Mouse (Mus musculus): ENCODE measurements around the gene Ereg. TPM values are rescaled to one million over a fixed set of nuclear protein-coding genes. Genes with fewer than 3 reads are reported as not detected.

Ereg gene
- total and polyA plus RNA-seq, 3 experiments = not detected

- Histone ChIP-seq H3K4me2 (ENCODE audit: insufficient read depth, low read depth, poor library complexity, severe bottlenecking) (no peak overlapping the region), H3K36me3 (replicated peaks in 1 of 2; ENCODE audit: control insufficient read depth in 1 of 2, insufficient read depth in 1 of 2, low read length in 1 of 2) (no peaks in the 10 kb centered on the region), H3K27ac (ENCODE audit: insufficient read depth, low read depth) (no peak overlapping the region), H3K9ac (ENCODE audit: insufficient read depth, low read depth) (no peak overlapping the region), H3K79me2 (replicated peaks; ENCODE audit: control insufficient read depth, extremely low read depth, insufficient read depth, poor library complexity, severe bottlenecking) (no peaks in the 10 kb centered on the region), H3K9me3 (replicated peaks; ENCODE audit: low read length) (no peaks in the 10 kb centered on the region), H3K4me3 (replicated peaks in 1 of 3; ENCODE audit: low read depth in 2 of 3, low read length in 2 of 3, poor library complexity in 1 of 3) (no peak overlapping the region), H3K4me1 (ENCODE audit: control insufficient read depth in 1 of 2, insufficient read depth in 2 of 2) (peaks cover 0 to 2% of the 10 kb centered on the region in 2 experiments; a peak in 1 of 4 replicates), H3K27me3 (replicated peaks) (no peaks in the 10 kb centered on the region)
- no peak for TF ChIP-seq ELF1 (IDR thresholded peaks at IDR 0.05; ENCODE audit: low read depth, low read length)
- TF ChIP-seq CHD1 (IDR thresholded peaks at IDR 0.05; ENCODE audit: low read depth, low read length) = no peak
- TF ChIP-seq E2F4 (IDR thresholded peaks at IDR 0.05; ENCODE audit: insufficient replicate concordance, low read depth, low read length) = no peak
- no peak for TF ChIP-seq USF1 (IDR thresholded peaks at IDR 0.05; ENCODE audit: low read depth, low read length)
- dilution Hi-C loops (cut with MboI; ENCODE audit: extremely low pct_ligation_motif_present, extremely low pct_unique_long_range_greater_than_20kb, low sequenced_read_pairs) = no loop called here
- in situ Hi-C loops (cut with MboI; ENCODE audit: low pct_ligation_motif_present, low pct_unique_long_range_greater_than_20kb, low sequenced_read_pairs) = no loop called here
- peak; percentile 4 for DNase-seq (ENCODE audit: extremely low read depth)
Observed at GRCm38 (mm10) chr5:91083016-91083415, 8.6 kb downstream of the Ereg start.

- in situ Hi-C loops (cut with MboI; ENCODE audit: low pct_ligation_motif_present, low pct_unique_long_range_greater_than_20kb, low sequenced_read_pairs) = no loop called here
- dilution Hi-C loops (cut with MboI; ENCODE audit: extremely low pct_ligation_motif_present, extremely low pct_unique_long_range_greater_than_20kb, low sequenced_read_pairs) = no loop called here
- no peak for TF ChIP-seq MXI1 (IDR thresholded peaks at IDR 0.05; ENCODE audit: low read depth, low read length)
- peak in 1 of 2 experiments; percentile 19; a peak in 1 of 4 replicates for TF ChIP-seq CTCF (conservative IDR thresholded peaks at IDR 0.05 in 1 of 2, IDR thresholded peaks at IDR 0.05 in 1 of 2; ENCODE audit: low read depth in 2 of 2, low read length in 2 of 2)
Observed at GRCm38 (mm10) chr5:91085291-91085690, 10.9 kb downstream of the Ereg start.

GRCm38 (mm10) chr5:91090301-91090700 lies 15.9 kb downstream of the Ereg start:
- Histone ChIP-seq H3K79me2 (replicated peaks; ENCODE audit: control insufficient read depth, extremely low read depth, insufficient read depth, poor library complexity, severe bottlenecking) (no peaks in the 10 kb centered on the region), H3K4me2 (ENCODE audit: insufficient read depth, low read depth, poor library complexity, severe bottlenecking) (no peak overlapping the region), H3K4me3 (replicated peaks in 1 of 3; ENCODE audit: low read depth in 2 of 3, low read length in 2 of 3, poor library complexity in 1 of 3) (no peak overlapping the region), H3K9ac (ENCODE audit: insufficient read depth, low read depth) (no peak overlapping the region), H3K27ac (ENCODE audit: insufficient read depth, low read depth) (no peak overlapping the region), H3K27me3 (replicated peaks) (no peaks in the 10 kb centered on the region), H3K4me1 (ENCODE audit: control insufficient read depth in 1 of 2, insufficient read depth in 2 of 2) (no peaks in the 10 kb centered on the region), H3K9me3 (replicated peaks; ENCODE audit: low read length) (no peaks in the 10 kb centered on the region), H3K36me3 (replicated peaks in 1 of 2; ENCODE audit: control insufficient read depth in 1 of 2, insufficient read depth in 1 of 2, low read length in 1 of 2) (no peaks in the 10 kb centered on the region)
- TF ChIP-seq NRF1 (IDR thresholded peaks at IDR 0.05; ENCODE audit: low read depth, low read length) = no peak
- no peak for TF ChIP-seq MAX (IDR thresholded peaks at IDR 0.05; ENCODE audit: low read length)
- TF ChIP-seq IRF4 (IDR thresholded peaks at IDR 0.05; ENCODE audit: low read depth, low read length) = no peak
- no peak for TF ChIP-seq NELFE (IDR thresholded peaks at IDR 0.05; ENCODE audit: low read depth, low read length)
- no peak for TF ChIP-seq HCFC1 (IDR thresholded peaks at IDR 0.05; ENCODE audit: low read depth, low read length)
- no peak for TF ChIP-seq TCF12 (IDR thresholded peaks at IDR 0.05; ENCODE audit: low read depth, low read length)
- no peak for TF ChIP-seq MYC (IDR thresholded peaks at IDR 0.05; ENCODE audit: low read depth, low read length)
- TF ChIP-seq RCOR1 (conservative IDR thresholded peaks at IDR 0.05; ENCODE audit: low read depth, low read length) = no peak
- no peak for TF ChIP-seq SIN3A (IDR thresholded peaks at IDR 0.05; ENCODE audit: low read length)
- no peak for TF ChIP-seq TBP (conservative IDR thresholded peaks at IDR 0.05; ENCODE audit: low read depth, low read length)
- TF ChIP-seq CHD1 (IDR thresholded peaks at IDR 0.05; ENCODE audit: low read depth, low read length) = no peak
- TF ChIP-seq USF1 (IDR thresholded peaks at IDR 0.05; ENCODE audit: low read depth, low read length) = no peak
- no peak for TF ChIP-seq MAFK (IDR thresholded peaks at IDR 0.05; ENCODE audit: insufficient replicate concordance, low read length)
- TF ChIP-seq E2F4 (IDR thresholded peaks at IDR 0.05; ENCODE audit: insufficient replicate concordance, low read depth, low read length) = no peak
- no peak for TF ChIP-seq KAT2A (IDR thresholded peaks at IDR 0.05; ENCODE audit: insufficient replicate concordance, low read length)
- TF ChIP-seq JUND (conservative IDR thresholded peaks at IDR 0.05; ENCODE audit: low read depth, low read length) = no peak
- TF ChIP-seq GABPA (IDR thresholded peaks at IDR 0.05; ENCODE audit: insufficient replicate concordance, low read depth, low read length) = no peak
- no peak for TF ChIP-seq ZC3H11A (IDR thresholded peaks at IDR 0.05; ENCODE audit: low read depth, low read length)
- no peak for TF ChIP-seq ZKSCAN1 (IDR thresholded peaks at IDR 0.05; ENCODE audit: borderline replicate concordance, low read depth, low read length)
- DNase-seq (ENCODE audit: extremely low read depth) = no peak
- in situ Hi-C loops (cut with MboI; ENCODE audit: low pct_ligation_motif_present, low pct_unique_long_range_greater_than_20kb, low sequenced_read_pairs) (no loop called here), dilution Hi-C loops (cut with MboI; ENCODE audit: extremely low pct_ligation_motif_present, extremely low pct_unique_long_range_greater_than_20kb, low sequenced_read_pairs) (no loop called here)

More at GRCm38 (mm10) chr5:91085291-91085690, 10.9 kb downstream of the Ereg start:
- Histone ChIP-seq H3K4me1 (ENCODE audit: control insufficient read depth in 1 of 2, insufficient read depth in 2 of 2) (no peaks in the 10 kb centered on the region), H3K36me3 (replicated peaks in 1 of 2; ENCODE audit: control insufficient read depth in 1 of 2, insufficient read depth in 1 of 2, low read length in 1 of 2) (no peaks in the 10 kb centered on the region), H3K4me2 (ENCODE audit: insufficient read depth, low read depth, poor library complexity, severe bottlenecking) (no peak overlapping the region), H3K9me3 (replicated peaks; ENCODE audit: low read length) (no peaks in the 10 kb centered on the region), H3K27me3 (replicated peaks) (no peaks in the 10 kb centered on the region), H3K79me2 (replicated peaks; ENCODE audit: control insufficient read depth, extremely low read depth, insufficient read depth, poor library complexity, severe bottlenecking) (no peaks in the 10 kb centered on the region), H3K4me3 (replicated peaks in 1 of 3; ENCODE audit: low read depth in 2 of 3, low read length in 2 of 3, poor library complexity in 1 of 3) (no peak overlapping the region), H3K27ac (ENCODE audit: insufficient read depth, low read depth) (no peak overlapping the region), H3K9ac (ENCODE audit: insufficient read depth, low read depth) (no peak overlapping the region)
- DNase-seq (ENCODE audit: extremely low read depth) = no peak
